Mouse (Mus musculus): ENCODE data around the gene Necap2. TPM values are rescaled to one million over a fixed set of nuclear protein-coding genes. Genes with fewer than 3 reads are reported as not detected.

Gene Necap2
- 66.5 and 78.8 TPM in 2 replicates for polyA plus RNA-seq (2014; fragmentation: Nextera tagmentation; extraction: Ambion mirVana)

DNA sequence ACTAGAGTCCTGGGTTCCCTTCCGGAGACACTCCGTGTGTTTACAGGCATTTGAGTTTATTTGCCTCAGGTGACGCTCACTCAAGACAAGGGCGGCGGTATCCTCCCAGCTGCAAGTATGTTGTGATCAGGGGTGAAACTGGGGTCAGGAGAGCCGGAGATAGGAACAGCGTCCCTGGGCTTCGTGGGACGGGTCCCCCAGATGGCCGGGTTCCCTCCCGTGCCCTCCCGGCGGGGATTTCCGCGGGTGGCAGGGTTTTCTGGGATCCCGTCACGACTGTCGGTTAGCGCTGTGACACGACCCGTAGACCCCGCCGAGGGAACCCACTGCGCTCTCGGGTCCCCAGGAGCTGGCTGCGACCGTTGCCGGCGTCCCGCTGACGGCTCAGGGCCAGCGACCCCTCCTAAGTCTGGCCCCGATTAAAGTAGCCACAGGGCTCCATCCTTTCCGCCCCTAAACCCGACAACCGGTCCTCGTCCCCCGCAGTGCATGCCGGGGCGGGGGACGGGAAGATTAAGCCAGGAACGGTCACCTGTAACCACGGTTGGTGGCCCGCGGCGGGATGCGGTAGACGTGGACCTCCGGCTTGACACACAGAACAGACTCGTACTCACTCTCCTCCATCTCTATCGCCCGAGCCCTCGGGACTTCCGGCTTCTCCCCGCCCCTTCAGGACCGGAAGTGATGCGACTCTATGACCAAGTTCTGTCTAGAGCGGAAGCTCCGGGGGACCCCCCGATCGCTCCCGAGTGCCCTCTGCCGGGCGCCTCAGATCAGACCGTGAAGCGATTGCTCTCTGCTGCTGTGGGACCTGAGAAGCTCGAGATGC is at the start of gene Necap2:
Gene Necap2, minus strand, starts transcription at position 677 of the 829 bp plus-strand sequence.
- H3K4me1 ChIP-seq (ENCODE audit: control insufficient read depth, insufficient read depth, low read length), result peaks cover 7% of the 10 kb centered on the region

GRCm38 (mm10) chr4:141123065-141123464 is 44.9 kb upstream of the Necap2 start:
- 20% methylated on average over 1 of the region's 1 CpGs for WGBS
- H3K27ac ChIP-seq (replicated peaks; ENCODE audit: low read depth, low read length), result no peak overlapping the region

More for the DNA sequence above, at the start of gene Necap2:
- peak within 1 kb of the TSS; percentile 33 for H3K27ac ChIP-seq (replicated peaks; ENCODE audit: low read depth, low read length)
- peak within 1 kb of the TSS; percentile 89 for H3K9ac ChIP-seq (ENCODE audit: low read depth, low read length)
- no peaks in the 10 kb centered on the region for H3K9me3 ChIP-seq (ENCODE audit: control insufficient read depth, low read length)
- ATAC-seq (ENCODE audit: low read depth) (peak; percentile 94), DNase-seq (ENCODE audit: low spot score) (peak; percentile 97)
- peaks cover 24% of the 10 kb centered on the region for H3K36me3 ChIP-seq (ENCODE audit: control insufficient read depth, insufficient read depth, low read length)
- H3K4me3 ChIP-seq (ENCODE audit: low read depth, low read length), result peak within 1 kb of the TSS; percentile 98
- H3K4me2 ChIP-seq (ENCODE audit: low read depth, low read length), result peak within 1 kb of the TSS; percentile 88
- no peaks in the 10 kb centered on the region for H3K27me3 ChIP-seq (replicated peaks; ENCODE audit: control insufficient read depth, insufficient read depth, low read length)
- under 1% methylated on average over 59 of the region's 67 CpGs for WGBS

GRCm38 (mm10) chr4:141122663-141123062 is 44.5 kb upstream of the Necap2 start:
- DNase-seq (ENCODE audit: low spot score) (no peak), ATAC-seq (ENCODE audit: low read depth) (no peak)
- Histone ChIP-seq H3K27ac (replicated peaks; ENCODE audit: low read depth, low read length) (no peak overlapping the region), H3K36me3 (ENCODE audit: control insufficient read depth, insufficient read depth, low read length) (peaks cover 12% of the 10 kb centered on the region), H3K4me2 (ENCODE audit: low read depth, low read length) (no peak overlapping the region), H3K4me3 (ENCODE audit: low read depth, low read length) (no peak overlapping the region), H3K9ac (ENCODE audit: low read depth, low read length) (no peak overlapping the region), H3K9me3 (ENCODE audit: control insufficient read depth, low read length) (no peaks in the 10 kb centered on the region), H3K4me1 (ENCODE audit: control insufficient read depth, insufficient read depth, low read length) (no peaks in the 10 kb centered on the region), H3K27me3 (replicated peaks; ENCODE audit: control insufficient read depth, insufficient read depth, low read length) (no peaks in the 10 kb centered on the region)
- 73% methylated on average over 7 of the region's 7 CpGs for WGBS

More at GRCm38 (mm10) chr4:141123065-141123464, 44.9 kb upstream of the Necap2 start:
- Histone ChIP-seq H3K4me3 (ENCODE audit: low read depth, low read length) (no peak overlapping the region), H3K4me2 (ENCODE audit: low read depth, low read length) (no peak overlapping the region), H3K4me1 (ENCODE audit: control insufficient read depth, insufficient read depth, low read length) (no peaks in the 10 kb centered on the region), H3K36me3 (ENCODE audit: control insufficient read depth, insufficient read depth, low read length) (peaks cover 8% of the 10 kb centered on the region), H3K27me3 (replicated peaks; ENCODE audit: control insufficient read depth, insufficient read depth, low read length) (no peaks in the 10 kb centered on the region), H3K9me3 (ENCODE audit: control insufficient read depth, low read length) (no peaks in the 10 kb centered on the region), H3K9ac (ENCODE audit: low read depth, low read length) (no peak overlapping the region)
- DNase-seq (ENCODE audit: low spot score), result no peak
- no peak for ATAC-seq (ENCODE audit: low read depth)

DNA sequence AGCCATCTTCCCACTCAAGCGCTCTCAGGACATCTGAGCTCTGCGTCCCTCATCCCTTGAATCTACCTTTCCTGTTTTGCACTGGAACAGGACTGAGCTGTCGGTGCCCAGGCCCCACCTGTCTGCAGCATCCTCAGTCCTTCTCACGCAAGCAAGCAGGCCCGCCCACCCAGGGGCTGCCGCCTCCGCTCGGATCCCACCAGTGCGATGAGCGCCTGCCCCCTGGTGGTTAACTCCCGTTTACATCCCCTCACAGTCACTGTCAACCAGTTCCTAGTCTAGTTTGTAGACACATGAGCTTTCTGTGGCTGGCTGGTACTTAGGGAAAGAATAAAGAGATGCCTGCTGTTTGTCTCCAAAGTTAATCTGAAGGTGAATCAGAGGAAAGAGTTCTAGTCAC is 42.5 kb upstream of the Necap2 start:
- H3K36me3 ChIP-seq (ENCODE audit: control insufficient read depth, insufficient read depth, low read length), result peaks cover 32% of the 10 kb centered on the region
- H3K4me3 ChIP-seq (ENCODE audit: low read depth, low read length), result no peak overlapping the region
- H3K4me2 ChIP-seq (ENCODE audit: low read depth, low read length), result no peak overlapping the region
- H3K27me3 ChIP-seq (replicated peaks; ENCODE audit: control insufficient read depth, insufficient read depth, low read length), result no peaks in the 10 kb centered on the region
- no peaks in the 10 kb centered on the region for H3K9me3 ChIP-seq (ENCODE audit: control insufficient read depth, low read length)
- DNase-seq (ENCODE audit: low spot score) (peak; percentile 79), ATAC-seq (ENCODE audit: low read depth) (peak; percentile 69)
- H3K27ac ChIP-seq (replicated peaks; ENCODE audit: low read depth, low read length), result no peak overlapping the region
- H3K9ac ChIP-seq (ENCODE audit: low read depth, low read length), result no peak overlapping the region
- no peaks in the 10 kb centered on the region for H3K4me1 ChIP-seq (ENCODE audit: control insufficient read depth, insufficient read depth, low read length)
- 25% methylated on average over 11 of the region's 11 CpGs for WGBS

DNA sequence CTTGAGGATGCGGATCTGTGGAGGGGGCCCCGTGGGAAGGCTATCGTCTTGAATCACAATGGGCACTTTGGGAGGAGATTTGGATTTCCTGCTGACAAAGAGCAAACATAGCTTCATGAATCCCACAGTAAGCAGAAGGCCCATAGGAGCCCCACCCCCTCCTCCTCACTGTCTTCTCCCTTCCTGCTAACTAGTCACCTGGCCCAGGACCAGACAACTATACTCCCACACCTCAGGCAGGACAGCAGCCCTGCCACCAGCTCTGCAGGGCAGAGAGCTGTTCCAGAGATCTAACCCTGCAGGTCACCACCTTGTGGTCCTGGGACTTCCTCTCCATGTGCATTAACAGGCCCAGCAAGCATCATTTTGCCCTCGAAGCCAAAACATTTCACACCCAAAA is 40.5 kb upstream of the Necap2 start:
- H3K27me3 ChIP-seq (replicated peaks; ENCODE audit: control insufficient read depth, insufficient read depth, low read length), result no peaks in the 10 kb centered on the region
- WGBS, result 64% methylated on average over 4 of the region's 4 CpGs
- no peak overlapping the region for H3K9ac ChIP-seq (ENCODE audit: low read depth, low read length)
- DNase-seq (ENCODE audit: low spot score), result no peak
- no peak overlapping the region for H3K27ac ChIP-seq (replicated peaks; ENCODE audit: low read depth, low read length)
- H3K4me3 ChIP-seq (ENCODE audit: low read depth, low read length), result no peak overlapping the region
- no peak for ATAC-seq (ENCODE audit: low read depth)
- peaks cover 50% of the 10 kb centered on the region for H3K36me3 ChIP-seq (ENCODE audit: control insufficient read depth, insufficient read depth, low read length)
- no peaks in the 10 kb centered on the region for H3K4me1 ChIP-seq (ENCODE audit: control insufficient read depth, insufficient read depth, low read length)
- no peak overlapping the region for H3K4me2 ChIP-seq (ENCODE audit: low read depth, low read length)
- no peaks in the 10 kb centered on the region for H3K9me3 ChIP-seq (ENCODE audit: control insufficient read depth, low read length)

DNA sequence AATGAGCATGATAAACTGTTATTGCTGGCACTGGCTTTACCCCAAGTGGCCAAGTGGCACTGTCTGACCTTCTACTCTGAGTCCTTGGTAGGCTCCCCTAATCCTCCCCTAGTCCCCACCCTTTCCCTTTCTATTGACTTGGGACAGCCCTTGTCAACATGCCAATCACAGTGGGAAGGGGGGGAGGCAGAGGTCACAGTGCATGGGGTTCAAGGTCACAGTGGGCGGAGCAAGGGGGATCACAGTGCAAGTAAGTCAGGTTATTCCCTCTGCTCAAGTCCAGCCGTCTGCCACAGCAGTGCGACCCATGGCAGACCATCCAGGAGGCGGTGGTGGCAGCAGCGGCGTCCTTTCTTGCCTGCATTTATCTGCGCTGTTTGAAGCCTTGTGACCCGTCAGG is 37.2 kb upstream of the Necap2 start:
- H3K36me3 ChIP-seq (ENCODE audit: control insufficient read depth, insufficient read depth, low read length), result peaks cover 83% of the 10 kb centered on the region

DNA sequence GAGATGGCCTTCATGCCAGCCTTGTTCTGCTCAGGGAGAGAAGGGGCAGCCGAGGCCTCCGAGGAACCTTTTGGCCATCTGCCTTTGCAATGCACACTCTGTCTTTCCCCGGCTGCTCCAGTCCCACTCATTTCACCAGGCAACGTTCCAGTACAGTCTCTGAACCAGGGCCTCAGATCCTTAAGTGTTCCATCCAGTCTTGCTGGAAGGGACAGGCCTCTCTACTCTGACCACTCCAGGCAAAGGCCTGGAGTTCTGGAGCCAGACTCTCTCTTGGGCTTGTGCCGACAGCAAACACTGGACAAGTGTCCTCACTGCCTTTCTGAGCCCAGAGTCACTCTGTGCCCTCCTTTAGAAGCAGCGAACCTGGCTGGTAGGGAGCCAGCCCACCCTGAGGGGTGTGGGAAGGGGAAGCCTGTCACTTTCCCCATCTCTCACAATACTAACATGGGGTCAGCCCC is 36.4 kb upstream of the Necap2 start:
- Histone ChIP-seq H3K9me3 (ENCODE audit: control insufficient read depth, low read length) (peaks cover 8% of the 10 kb centered on the region), H3K4me3 (ENCODE audit: low read depth, low read length) (no peak overlapping the region), H3K9ac (ENCODE audit: low read depth, low read length) (no peak overlapping the region), H3K4me1 (ENCODE audit: control insufficient read depth, insufficient read depth, low read length) (no peaks in the 10 kb centered on the region), H3K36me3 (ENCODE audit: control insufficient read depth, insufficient read depth, low read length) (peaks cover 89% of the 10 kb centered on the region), H3K27me3 (replicated peaks; ENCODE audit: control insufficient read depth, insufficient read depth, low read length) (no peaks in the 10 kb centered on the region), H3K27ac (replicated peaks; ENCODE audit: low read depth, low read length) (no peak overlapping the region; the same call in 1 of the 2 replicates), H3K4me2 (ENCODE audit: low read depth, low read length) (no peak overlapping the region)
- DNase-seq (ENCODE audit: low spot score) (no peak), ATAC-seq (ENCODE audit: low read depth) (no peak)
- WGBS, result 81% methylated on average over 6 of the region's 6 CpGs

More for the DNA sequence above, 37.2 kb upstream of the Necap2 start:
- no peak overlapping the region for H3K27ac ChIP-seq (replicated peaks; ENCODE audit: low read depth, low read length)
- DNase-seq (ENCODE audit: low spot score) (no peak), ATAC-seq (ENCODE audit: low read depth) (no peak)
- 90% methylated on average over 8 of the region's 8 CpGs for WGBS
- H3K9ac ChIP-seq (ENCODE audit: low read depth, low read length), result no peak overlapping the region
- no peak overlapping the region for H3K4me3 ChIP-seq (ENCODE audit: low read depth, low read length)
- H3K4me2 ChIP-seq (ENCODE audit: low read depth, low read length), result no peak overlapping the region
- H3K4me1 ChIP-seq (ENCODE audit: control insufficient read depth, insufficient read depth, low read length), result no peaks in the 10 kb centered on the region
- H3K27me3 ChIP-seq (replicated peaks; ENCODE audit: control insufficient read depth, insufficient read depth, low read length), result no peaks in the 10 kb centered on the region
- peaks cover 4% of the 10 kb centered on the region for H3K9me3 ChIP-seq (ENCODE audit: control insufficient read depth, low read length)

- Histone ChIP-seq H3K27me3 (replicated peaks; ENCODE audit: control insufficient read depth, insufficient read depth, low read length) (no peaks in the 10 kb centered on the region), H3K4me3 (ENCODE audit: low read depth, low read length) (no peak overlapping the region), H3K4me2 (ENCODE audit: low read depth, low read length) (no peak overlapping the region), H3K9ac (ENCODE audit: low read depth, low read length) (no peak overlapping the region), H3K4me1 (ENCODE audit: control insufficient read depth, insufficient read depth, low read length) (no peaks in the 10 kb centered on the region), H3K36me3 (ENCODE audit: control insufficient read depth, insufficient read depth, low read length) (peaks cover 88% of the 10 kb centered on the region), H3K9me3 (ENCODE audit: control insufficient read depth, low read length) (peaks cover 8% of the 10 kb centered on the region), H3K27ac (replicated peaks; ENCODE audit: low read depth, low read length) (no peak overlapping the region)
- WGBS, result 65% methylated on average over 7 of the region's 7 CpGs
- peak; percentile 41 for DNase-seq (ENCODE audit: low spot score)
- ATAC-seq (ENCODE audit: low read depth), result 0 out of 2 replicates have a peak, but pooled peaks have one; percentile 5
These were observed 35.7 kb upstream of the Necap2 start for GRCm38 (mm10) chr4:141113831-141114230.
